Mouse (Mus musculus): Measurements from ENCODE around the gene Ica1. TPM values are rescaled to one million over a fixed set of nuclear protein-coding genes. Genes with fewer than 3 reads are reported as not detected.

The Ica1 gene
- total RNA-seq, 2 experiments from 2014 or later: 67.4 to 78.2 TPM

DNA sequence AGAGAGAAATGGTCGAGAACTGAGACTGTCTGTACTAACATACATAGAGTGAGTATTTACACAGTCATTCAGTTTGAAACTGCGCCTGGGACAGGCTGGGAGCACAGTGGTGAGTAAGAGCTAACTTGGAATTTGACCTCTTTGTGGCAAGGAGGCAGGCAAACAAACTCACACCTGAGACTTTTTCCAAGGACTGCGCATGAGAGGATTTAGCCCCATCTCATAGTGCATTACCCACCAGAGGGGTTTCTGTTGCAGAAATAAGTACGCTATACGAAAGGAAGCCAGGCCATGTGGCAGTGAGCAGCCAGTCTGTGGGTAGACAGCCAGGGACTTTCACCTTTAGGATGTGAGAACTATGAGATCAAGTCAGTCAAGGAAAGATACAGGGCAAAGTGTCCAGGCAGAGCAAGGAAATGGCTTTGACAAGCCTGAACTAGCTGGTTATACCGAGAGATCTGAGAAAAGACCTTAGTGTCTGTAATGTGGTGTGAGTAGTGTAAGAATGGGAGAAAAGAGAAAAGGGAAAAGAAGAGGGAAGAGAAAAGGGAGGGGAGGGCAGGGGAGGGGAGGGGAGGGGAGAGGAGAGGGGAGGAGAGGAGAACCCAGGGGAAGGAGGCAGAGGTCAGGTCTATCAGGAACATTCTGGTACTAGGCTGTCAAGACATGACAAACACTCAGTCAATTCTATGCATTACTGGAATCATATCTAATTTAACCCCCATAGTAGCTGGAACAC is 25.1 kb downstream of the Ica1 start:
- no peak for DNase-seq (ENCODE audit: low spot score in 2 of 2)
- intact Hi-C loops (cut with DNase I): no loop called here

DNA sequence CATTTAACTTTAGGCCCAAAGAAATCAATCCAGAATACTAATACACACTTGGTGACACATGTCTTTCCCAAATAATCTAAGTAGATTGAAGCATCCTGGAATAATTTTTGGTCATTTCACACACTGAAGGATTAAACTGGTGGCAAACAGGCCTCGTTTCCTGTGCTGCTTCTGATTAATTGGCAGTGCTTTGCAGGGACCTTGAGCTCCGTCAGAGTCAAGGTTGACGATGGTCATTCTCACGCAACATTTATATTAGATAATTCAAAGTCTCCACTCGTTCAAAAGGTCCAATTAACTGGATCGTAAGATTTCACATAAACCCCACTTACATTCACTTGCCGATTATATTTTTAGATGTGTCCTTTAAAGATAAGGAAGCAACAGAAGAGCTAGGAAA is 33.4 kb downstream of the Ica1 start:
- no peak for DNase-seq (ENCODE audit: low spot score in 2 of 2)
- intact Hi-C loops (cut with DNase I): no loop called here

DNA sequence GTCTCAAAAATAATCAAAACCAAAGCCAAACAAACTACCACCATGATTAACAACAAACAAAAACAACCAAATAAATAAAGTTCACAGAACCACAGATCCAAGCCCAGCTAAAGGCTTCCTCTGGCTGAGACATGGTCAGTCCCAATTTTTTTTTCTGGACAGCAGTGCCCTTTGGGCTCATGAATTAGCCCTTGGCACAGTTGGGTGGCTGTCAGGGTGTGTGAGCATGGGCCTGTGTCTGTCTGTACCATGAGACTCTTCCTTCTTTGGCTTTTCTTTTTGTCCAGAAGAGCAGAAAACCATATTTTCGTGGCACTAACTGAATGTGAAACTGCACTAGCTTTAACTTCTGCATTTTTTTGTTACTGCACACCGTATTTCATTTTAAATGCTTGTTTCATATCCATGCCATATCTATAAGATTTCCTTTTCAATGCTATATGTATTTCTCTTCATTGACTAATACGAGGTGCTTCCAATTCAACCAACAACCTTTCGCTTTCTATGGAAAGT is 34.0 kb downstream of the Ica1 start:
- intact Hi-C loops (cut with DNase I): no loop called here
- no peak for DNase-seq (ENCODE audit: low spot score in 2 of 2)

DNA sequence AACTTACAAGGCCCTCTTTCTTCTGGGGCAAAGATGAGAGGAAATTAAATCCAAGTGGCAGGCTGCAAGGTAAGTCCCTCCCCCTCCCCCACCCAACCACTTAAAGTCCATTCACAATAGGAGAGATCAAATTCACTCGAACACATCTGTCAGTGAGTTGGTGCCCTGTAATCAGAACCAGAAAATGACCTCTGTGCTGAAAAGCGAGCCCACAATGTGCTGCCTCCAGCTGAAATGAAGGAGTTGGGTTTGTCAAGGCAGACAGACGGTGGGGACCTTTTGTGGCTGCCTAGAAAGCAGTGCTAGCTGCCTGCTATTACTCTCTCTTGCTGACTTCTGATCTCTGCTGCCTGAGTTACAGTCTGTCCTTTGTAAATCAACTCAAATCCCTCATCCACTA is 35.8 kb downstream of the Ica1 start:
- intact Hi-C loops (cut with DNase I): no loop called here
- no peak for DNase-seq (ENCODE audit: low spot score in 2 of 2)

DNA sequence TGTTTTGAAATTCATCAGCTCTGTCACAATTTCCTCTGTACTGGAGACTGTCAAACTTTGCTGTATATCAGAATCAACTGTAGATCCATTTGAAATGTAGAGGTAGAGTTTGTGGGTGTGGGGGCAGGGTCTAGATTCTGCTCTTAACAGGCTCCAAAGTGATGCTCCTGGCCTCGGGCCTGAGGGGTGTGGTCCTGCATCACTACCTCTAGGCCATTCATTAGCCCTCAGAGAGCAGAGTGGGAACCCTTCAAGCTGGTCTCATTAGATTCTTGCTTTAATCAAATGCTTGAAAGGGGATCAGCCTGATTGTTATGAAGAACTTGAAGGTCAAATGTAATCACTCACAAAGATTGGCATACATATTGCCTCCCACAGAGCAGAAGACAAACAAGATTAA is 36.6 kb downstream of the Ica1 start:
- intact Hi-C loops (cut with DNase I): no loop called here
- DNase-seq (ENCODE audit: low spot score in 2 of 2): no peak

DNA sequence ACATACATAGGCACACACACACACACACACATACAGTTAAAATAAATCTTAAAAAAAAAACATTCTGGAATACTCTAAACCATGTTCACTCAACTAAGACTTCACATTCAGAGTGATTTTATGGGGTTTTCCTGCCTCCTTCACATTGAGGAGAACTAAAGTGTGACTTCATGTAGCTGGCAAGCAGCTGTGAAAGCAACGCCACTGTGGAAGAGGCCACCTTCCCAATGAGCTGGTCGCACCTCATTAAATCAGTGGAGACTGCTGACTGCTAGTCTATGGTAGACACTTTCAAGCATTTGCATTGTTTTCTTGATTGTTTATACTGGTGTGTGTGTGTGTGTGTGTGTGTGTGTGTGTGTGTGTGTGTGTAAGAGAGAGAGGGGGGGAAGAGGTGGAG is 38.2 kb downstream of the Ica1 start:
- no peak for DNase-seq (ENCODE audit: low spot score in 2 of 2)
- intact Hi-C loops (cut with DNase I): no loop called here

DNA sequence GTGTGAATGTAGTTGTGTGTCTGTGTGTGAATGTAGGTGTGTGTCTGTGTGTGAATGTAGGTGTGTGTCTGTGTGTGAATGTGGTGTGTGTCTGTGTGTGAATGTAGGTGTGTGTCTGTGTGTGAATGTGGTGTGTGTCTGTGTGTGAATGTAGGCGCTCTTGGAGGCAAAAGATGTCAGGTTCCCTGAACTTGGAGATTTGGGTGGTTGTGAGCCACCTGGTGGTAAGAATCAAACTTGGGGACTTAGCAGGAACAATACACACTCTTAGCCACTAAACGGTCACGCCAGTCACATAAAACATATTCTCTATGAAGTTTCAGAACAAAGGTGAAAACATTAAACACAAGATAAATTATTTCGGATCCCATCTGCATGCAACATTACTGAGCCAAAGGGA is 39.9 kb downstream of the Ica1 start:
- intact Hi-C loops (cut with DNase I): loop anchor here (5.0 kb wide), 2 partner anchors 226 to 461 kb away; no protein-coding TSS in a partner anchor
- no peak for DNase-seq (ENCODE audit: low spot score in 2 of 2)

DNA sequence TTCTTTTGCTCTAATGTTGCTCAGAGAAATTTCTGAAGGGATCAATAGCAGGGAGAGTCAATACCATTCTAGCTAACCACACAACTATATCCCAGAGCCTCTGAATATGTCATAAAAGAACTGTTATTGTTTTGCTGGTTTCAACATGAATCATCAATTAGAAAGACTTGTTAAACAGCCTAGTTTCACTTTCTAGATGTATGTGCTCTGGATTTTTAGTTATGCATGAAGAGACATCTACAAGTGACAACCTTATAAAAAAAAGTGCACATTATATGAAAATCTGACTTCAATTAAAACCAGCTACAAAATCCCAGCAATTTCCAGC is 41.8 kb downstream of the Ica1 start:
- no peak for DNase-seq (ENCODE audit: low spot score in 2 of 2)
- intact Hi-C loops (cut with DNase I): loop anchor here (5.0 kb wide), 2 partner anchors 224 to 459 kb away; no protein-coding TSS in a partner anchor

DNA sequence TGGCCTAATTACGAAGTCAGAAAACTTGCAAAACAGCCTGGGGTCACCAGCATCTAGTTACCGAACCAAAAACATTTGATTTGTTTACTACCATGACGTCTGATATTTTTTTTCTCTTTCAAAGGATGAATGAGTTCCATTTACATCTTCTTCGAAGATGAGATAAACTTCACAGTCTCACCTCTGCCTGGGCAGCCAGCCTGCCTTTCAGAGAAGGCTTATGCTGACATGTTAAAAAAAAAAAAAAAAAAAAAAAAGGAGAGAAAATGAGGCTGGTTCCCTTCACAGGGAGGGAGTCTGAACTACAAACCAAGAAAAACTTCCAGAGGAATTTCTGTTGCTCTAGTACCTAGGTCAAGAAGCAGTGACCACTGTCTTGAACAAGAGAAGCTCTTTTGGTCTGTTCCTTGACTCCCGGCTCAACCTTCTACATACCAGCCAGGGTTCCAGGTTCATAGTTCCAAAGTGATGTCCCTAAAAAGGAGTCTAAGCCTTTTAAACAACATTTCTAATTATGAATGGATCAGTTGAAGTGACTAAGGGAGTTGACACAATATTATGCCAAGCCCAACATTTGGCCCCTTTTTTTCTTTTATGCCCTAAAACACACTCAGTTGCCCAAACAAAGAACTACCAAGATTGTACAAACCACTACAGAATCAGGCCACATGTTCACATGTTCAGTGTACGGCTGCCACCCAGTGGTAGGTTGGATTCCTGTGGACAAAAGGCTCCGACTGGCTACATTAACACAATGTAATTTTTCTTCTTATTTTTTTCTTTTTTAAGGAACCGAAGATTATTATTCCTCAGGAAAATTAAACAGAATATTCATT is 42.4 kb downstream of the Ica1 start:
- DNase-seq (ENCODE audit: low spot score in 2 of 2): peak; percentile 48 to 61
- intact Hi-C loops (cut with DNase I): loop anchor here (5.0 kb wide), 2 partner anchors 224 to 459 kb away; no protein-coding TSS in a partner anchor

DNA sequence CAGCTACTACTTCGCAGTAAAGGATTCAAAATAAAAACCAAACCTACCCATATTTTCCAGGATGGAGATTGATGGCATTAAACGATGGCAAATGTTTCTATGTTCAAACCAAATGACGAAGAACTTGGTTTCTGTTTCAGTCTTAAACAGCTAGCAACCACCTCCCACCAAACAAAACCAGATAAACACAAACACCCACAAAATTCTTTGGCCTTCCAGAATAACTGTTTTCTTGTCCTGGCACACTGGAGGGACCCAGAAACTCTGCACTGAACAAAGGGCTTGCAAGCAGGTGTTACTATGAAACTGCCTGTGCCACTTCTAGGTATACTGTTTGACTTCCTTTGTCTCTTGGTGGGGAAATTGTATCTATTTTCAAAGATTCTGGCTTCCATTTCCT is 43.2 kb downstream of the Ica1 start:
- DNase-seq (ENCODE audit: low spot score in 2 of 2): no peak
- intact Hi-C loops (cut with DNase I): loop anchor here (5.0 kb wide), 2 partner anchors 223 to 458 kb away; no protein-coding TSS in a partner anchor

DNA sequence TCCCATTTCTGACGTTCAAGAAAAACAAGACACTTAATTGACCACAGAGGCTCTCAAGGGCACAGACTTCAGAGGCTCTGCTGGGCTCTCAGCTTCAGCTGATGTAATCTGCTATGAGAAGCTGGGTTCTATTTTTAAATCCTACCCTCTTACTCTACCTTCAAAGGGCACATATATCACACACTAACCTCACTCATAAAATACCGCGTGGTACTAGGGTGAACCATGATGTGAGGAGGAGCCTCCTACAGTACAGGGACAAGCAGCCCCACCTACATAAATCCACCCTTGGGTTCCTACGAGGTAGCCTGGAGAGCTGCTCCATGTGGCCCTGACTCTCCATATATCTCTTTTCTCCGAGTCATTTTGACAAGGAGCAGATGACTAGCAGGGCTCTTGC is 45.8 kb downstream of the Ica1 start:
- DNase-seq (ENCODE audit: low spot score in 2 of 2): no peak
- intact Hi-C loops (cut with DNase I): no loop called here

DNA sequence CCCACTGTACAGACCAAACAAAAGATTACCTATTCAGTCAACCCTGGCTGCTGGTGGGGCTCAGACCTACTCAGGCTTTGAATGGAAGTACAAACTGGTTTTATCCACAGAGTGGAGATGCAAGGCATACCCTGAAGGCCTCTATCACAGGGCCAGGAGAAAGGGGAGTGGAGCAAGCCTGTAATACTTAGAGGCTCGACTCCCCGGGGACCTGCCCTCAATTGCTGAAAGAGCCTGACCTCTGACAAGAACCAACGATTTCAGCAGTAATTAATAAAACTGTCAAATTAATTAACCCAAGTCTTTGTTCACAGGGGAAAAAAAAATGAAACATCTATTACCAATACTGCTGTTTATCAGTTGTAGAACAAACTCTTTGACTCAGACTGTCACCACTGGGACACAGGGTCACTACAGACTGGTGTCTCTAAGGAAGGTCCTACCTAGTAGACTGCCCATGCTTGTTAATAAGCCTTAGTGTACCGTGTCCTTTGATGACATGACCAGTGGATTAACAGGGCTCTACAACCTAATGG is 46.6 kb downstream of the Ica1 start:
- intact Hi-C loops (cut with DNase I): no loop called here

DNA sequence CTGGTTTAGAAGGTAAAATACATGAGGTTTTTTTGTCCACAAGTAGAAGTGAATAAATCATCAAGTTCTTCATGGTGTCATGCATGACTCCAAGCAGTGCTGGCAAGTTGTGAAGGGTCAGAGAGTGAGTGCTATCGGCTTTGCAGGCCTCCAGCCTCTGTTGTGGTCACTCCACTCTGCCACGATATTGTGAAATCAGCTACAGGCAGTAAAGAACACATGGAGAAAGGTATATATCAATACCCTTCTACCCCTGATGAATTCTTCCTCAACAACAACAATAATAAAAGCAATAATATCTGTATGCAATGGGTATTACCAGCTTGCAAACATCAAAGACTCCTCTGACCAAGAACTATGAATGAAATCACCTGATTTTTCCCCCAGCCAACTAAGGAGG is 47.9 kb downstream of the Ica1 start:
- intact Hi-C loops (cut with DNase I): no loop called here

More for the DNA sequence above, 46.6 kb downstream of the Ica1 start:
- DNase-seq (ENCODE audit: low spot score in 2 of 2): no peak

DNA sequence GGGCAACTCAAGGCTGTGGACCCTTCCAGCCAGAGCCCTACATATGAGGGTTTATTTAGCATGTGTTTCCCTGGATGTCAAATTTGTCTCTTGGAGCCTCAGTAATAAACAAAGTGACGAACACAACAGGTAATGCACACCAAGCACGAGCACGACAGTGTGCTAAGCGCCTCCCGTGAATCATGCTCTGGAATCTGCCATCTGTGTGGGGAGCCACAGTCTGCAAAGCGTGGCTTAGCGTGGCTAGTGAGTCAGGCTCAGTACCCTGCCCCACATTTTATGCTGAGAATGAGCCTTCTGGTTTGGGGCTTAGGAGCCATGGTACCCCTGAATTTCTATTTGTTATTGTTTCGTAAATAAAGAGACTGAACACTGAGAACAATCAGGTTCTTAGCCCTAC is 50.5 kb downstream of the Ica1 start:
- intact Hi-C loops (cut with DNase I): no loop called here
- no peak for DNase-seq (ENCODE audit: low spot score in 2 of 2)

More for the DNA sequence above, 47.9 kb downstream of the Ica1 start:
- no peak for DNase-seq (ENCODE audit: low spot score in 2 of 2)

DNA sequence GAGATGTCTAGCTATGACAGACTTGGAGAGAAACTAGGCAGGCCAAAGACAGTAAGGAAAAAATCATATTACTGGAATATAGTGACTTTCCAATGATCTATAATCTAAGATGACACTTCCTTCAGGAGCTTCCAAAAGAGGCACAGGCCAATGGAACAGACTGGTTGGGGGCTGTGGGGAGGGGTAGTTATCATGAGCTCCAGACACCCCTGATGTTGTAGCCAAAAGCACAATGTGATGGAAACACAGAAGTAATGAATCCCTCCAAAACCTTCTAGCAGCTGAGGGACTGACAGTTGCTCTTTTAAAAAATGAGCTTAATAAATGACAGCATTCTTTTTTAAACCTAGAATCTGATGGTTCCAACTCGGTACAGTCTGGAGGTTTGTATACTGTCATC is 52.7 kb downstream of the Ica1 start:
- DNase-seq (ENCODE audit: low spot score in 2 of 2): no peak
- intact Hi-C loops (cut with DNase I): no loop called here

DNA sequence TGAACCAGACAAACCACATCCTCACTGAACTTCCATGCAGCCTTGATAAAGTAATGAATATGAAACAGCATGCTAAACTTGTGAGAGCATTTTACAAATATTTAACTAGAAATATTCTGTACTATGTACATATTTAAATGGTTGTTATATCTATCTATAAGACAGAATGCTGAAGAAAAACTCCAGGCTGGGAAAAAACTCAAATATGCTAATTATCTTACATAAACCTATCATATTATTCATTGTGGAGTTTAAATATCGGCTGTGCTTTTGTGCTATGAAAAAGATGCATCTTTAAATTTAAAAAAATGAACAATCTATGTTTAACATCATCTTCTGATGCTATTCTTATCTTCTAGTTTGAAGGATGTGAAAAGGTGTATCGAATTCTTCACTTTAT is 58.6 kb downstream of the Ica1 start:
- intact Hi-C loops (cut with DNase I): no loop called here

DNA sequence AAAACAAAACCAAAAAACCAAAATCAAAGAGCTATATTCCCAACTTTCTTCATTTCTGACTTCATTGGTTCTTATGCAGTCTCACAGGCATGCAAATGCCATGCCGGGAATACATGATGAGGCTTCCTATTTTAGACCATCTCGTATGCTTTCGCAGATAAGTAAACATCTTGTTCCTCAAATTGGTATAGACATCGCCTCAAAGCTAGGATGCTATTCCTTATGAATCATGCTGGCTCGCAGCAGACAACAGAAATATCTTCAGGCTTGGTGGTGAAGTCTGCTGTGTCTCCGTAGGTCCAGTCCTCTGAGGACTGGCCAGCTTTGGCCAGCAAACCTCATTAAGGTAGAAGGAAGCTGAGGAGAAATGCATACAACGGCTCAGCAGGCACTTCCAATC is 60.3 kb downstream of the Ica1 start:
- intact Hi-C loops (cut with DNase I): no loop called here
- DNase-seq (ENCODE audit: low spot score in 2 of 2): no peak

More for the DNA sequence above, 58.6 kb downstream of the Ica1 start:
- no peak for DNase-seq (ENCODE audit: low spot score in 2 of 2)

DNA sequence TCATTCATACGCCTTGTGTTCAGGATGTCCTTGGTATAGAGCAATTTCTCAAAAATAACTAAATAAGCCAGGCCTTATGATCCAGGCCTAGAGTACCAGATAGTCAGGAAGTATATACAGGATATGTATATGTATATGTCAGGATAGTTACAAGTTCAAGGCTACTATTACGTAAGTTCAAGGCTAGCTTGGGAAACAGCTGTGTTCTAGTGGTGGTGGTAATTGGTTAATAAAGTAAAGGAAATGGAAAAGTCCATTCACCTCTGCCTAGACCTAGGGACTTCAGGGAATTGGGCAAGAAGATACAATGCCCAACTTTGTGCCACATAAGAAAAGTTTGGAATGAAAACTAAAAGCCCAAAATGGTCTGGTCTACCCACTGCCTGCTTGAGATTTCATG is 61.7 kb downstream of the Ica1 start:
- DNase-seq (ENCODE audit: low spot score in 2 of 2): no peak
- intact Hi-C loops (cut with DNase I): no loop called here

DNA sequence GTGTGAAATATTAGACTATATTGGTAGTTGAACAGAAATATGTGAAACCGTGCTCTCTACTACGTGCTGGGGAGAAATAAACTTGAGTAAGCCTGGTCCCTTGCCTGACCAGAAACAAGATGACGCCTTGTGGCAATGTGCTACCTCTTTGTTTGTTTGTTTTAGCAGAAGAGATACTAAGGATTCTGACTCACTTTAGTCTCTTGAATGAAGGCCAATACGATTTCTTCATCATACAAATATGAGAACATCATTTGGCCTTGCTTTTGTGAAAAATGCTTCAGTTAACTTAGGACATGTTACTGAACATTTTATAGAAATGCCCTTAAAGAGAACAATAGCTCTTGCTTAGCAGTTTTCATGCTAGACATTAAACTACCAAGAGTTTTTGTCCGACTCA is 67.0 kb downstream of the Ica1 start:
- intact Hi-C loops (cut with DNase I): no loop called here
- no peak for DNase-seq (ENCODE audit: low spot score in 2 of 2)

All from left cerebral cortex, postnatal 36 days (tissue).